Mouse (Mus musculus): ENCODE measurements around the gene Ryr2. TPM values are rescaled to one million over a fixed set of nuclear protein-coding genes. Genes with fewer than 3 reads are reported as not detected.
"Not testable (repeated sequence)": the region's sequence is repeated elsewhere in the genome, so short reads cannot be mapped to it uniquely, and the experiment has no call there.

Ryr2 gene
- total RNA-seq, 2 experiments from 2014 or later, result not detected

DNA sequence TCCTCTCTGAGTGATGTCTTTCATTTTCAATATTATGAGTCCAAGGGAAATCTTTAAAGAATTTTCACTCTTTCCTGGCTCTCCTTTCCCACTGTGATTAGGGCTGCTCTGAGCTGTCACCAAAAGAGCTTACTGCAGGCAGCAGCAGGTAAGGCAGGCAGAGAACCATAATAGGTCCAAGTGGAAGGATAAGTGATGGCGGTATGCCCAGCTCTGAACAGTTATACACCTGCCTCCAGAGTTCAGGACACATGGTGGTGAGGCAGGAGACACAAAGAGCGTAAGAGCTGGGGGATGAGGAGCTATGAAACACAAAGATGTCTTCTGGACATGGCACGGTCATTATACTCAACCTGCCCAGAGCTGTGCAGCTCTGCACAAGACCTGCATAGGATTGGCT lies 215.0 kb downstream of the Ryr2 start:
- ATAC-seq (replicated peaks; ENCODE audit: poor library complexity), result no peak

DNA sequence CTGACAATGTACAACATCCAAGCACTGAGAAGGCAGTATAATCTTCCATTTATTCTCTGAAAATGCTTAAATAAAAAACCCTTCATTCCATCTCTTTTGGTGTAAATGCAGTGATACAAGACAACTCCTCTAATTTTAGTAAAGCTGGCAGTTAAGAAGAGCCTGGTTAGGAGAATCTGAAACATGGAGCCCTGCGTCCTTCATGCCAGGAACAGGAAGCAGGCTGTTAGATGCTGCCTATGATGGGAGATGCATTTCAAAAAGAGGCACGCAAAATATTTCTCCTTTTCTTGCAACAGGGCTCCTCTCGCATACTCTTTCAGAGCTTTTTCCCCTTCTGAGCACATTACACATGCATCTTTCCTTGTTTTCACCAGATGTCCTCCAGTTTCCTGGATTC lies 215.6 kb downstream of the Ryr2 start:
- ATAC-seq (replicated peaks; ENCODE audit: poor library complexity), result no peak

DNA sequence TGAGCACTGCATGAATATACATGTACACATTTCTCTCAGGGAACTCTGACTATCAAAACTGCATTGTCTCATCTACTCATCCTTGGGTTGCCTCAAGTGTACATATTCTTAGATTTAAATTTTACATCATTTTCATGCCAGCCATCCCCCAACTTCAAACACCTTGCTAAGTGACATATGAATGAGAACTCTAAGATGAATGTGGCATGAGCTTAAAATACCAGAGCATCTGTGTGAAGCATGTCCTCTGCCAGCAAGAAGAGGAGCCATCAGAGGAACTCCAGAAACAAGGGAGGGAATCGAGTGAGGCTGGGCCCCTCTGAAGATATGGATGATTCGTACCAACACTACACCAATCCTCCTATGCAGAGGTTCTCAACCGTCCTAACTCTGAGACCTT lies 222.6 kb downstream of the Ryr2 start:
- no peak for ATAC-seq (replicated peaks; ENCODE audit: poor library complexity)

DNA sequence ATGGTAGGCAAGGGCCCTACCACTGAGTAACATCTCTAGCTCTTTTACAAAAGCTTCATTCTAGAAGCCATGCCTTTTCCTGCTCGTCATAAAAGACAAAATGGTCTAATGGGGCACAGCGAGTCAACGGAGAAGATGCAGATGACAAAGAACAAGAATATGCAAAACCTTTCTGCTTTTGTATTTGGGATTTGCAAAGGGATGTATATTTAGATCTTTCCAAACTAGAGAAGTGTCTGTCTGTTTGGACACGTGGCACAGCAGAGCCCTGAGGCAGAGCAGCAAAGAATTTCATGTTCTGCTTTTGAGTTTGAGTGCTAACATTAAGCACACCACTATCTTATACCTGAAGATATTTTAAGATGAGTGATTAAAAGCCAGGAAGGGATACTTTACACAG lies 224.4 kb downstream of the Ryr2 start:
- no peak for ATAC-seq (replicated peaks; ENCODE audit: poor library complexity)

DNA sequence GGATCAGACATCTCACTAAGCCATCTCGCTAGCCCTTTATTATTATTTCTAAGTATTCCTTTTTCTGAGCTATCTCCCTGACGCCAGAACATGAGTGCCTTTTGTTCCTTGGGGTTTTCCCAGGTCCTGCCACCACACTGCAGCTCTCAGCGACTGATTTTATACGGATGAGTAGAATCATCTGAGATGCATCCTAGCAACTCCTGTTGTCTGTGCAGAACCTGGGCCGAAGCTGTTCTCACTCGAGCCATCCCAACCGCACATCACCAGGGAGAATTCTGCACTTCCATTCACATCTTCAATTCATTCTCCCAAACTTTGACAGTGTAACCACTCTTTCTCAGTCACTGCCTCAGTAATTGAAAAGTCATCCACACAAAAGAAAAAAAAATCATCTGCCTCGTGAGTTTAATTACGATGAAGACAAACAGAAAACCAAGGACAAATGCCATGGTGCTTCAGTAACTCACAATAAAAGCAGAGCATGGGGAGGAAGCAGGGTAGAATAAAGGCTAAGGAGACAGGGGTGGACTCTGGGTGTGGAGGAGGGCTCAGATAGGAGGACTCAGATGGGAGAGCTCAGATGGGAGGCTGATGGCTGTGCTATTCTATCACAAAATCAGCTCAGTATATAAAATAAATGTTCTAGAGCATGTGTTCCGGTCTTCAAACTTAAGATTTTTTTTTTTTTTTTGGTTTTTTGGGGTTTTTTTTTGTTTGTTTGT lies 226.1 kb downstream of the Ryr2 start:
- ATAC-seq (replicated peaks; ENCODE audit: poor library complexity), result no peak

DNA sequence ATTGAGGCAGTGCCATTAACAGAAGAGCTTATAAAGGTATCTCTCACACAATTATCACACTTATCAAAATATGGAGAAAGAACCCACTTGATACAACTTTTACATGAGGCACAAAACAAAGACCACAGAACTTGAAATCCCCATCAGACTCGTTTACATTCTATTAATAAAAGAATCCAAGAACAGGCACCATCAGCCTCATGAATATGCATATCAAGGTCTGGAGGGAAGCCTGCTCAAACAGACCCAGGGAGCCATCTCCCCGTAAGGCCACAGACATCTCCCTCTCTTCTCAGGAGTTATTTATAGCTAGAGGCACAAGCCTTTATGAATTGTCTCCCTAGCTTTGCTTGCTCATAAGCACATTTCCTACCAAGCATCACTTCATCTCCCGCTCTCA lies 227.7 kb downstream of the Ryr2 start:
- no peak for ATAC-seq (replicated peaks; ENCODE audit: poor library complexity)

DNA sequence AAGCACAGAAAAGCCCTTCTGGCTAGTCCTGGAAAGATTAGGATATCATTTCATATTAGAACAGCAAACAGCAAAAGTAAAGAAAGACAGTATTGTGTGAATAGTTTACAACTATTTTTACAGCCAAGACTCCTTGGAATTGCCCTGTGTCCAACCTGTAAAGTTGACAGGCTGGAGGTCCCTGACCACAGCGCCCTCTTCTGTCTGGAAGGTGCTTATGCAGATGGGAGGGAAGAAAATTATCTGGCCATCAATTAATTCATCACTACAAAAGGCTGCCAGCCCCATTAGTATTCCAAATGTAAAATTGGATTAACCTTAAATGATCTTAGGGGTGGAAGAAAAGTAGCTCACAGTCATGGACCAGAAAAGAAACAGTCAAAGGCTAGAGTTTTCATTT lies 231.9 kb downstream of the Ryr2 start:
- no peak for ATAC-seq (replicated peaks; ENCODE audit: poor library complexity)

DNA sequence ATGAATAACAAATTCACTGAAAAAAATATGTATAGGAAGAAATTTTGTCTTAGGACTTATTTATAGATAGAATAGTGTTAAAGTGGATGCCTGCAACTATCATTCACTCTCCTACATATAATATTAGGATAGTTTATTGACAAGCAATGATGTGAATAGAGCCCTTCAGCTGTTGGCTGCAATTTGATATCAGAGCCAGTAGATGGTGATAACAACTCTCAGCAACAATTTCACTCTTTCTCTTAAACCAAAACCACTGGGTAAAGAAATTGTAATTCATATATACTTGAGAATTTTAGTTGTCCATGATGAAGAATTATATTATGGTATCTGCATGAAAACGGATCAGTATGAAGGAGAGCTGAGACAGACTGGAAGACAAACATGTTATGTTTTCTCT lies 236.8 kb downstream of the Ryr2 start:
- ATAC-seq (replicated peaks; ENCODE audit: poor library complexity), result no peak

DNA sequence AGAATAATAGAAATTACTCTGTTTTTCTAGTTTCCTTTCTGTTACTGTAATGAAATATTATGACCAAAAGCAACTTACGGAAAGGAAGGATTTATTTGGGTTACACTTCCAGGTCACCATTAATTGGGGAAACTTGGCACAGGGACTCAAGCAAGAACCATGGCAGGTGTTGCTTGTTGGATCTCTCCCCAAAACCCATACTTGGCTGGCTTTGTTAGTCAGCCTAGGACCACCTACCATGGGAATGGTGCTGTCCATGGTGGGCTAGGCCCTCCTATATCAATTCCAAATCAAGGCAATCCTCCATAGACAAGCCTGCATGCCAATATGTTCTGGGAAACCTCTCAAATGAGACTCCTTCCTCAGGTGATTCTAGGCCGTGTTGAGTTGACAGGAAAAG lies 237.3 kb downstream of the Ryr2 start:
- no peak for ATAC-seq (replicated peaks; ENCODE audit: poor library complexity)

DNA sequence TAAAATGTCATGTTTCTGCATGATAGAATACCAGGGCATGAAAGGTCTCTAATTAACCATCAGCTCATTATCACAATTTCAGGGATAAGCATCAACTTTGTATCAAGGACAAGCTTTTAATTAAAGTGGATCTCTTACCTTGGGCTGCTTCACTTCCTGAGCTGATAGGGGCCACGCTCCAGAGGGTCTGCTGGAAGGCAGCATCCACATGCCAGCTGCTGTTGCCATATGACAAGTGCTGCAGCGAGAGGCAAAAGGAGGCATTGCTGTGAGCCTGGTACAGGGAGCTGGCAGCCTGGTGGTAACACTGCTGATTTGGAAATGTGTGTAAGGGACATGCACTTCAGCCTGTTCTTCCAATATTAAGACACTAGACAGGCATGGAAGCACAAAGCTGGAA lies 237.8 kb downstream of the Ryr2 start:
- ATAC-seq (replicated peaks; ENCODE audit: poor library complexity), result no peak

DNA sequence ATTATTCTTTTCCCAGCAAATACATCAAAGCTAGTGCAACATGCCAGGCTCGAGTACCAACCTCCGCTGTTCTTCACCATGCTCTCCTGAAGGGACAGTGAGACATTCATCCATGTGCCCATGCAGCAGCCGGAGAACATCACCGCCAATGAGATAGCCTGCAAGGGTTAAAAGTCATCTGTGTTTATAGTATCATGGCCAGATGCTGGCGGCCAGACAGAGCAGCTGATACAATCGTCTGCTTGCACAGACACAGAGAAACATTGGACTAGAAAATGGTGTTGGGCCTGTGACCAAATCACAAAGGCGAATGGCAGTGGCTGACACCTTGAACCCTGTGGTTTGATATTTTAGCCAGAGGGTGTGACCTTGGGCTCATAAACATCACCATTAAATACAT lies 238.7 kb downstream of the Ryr2 start:
- no peak for ATAC-seq (replicated peaks; ENCODE audit: poor library complexity)

DNA sequence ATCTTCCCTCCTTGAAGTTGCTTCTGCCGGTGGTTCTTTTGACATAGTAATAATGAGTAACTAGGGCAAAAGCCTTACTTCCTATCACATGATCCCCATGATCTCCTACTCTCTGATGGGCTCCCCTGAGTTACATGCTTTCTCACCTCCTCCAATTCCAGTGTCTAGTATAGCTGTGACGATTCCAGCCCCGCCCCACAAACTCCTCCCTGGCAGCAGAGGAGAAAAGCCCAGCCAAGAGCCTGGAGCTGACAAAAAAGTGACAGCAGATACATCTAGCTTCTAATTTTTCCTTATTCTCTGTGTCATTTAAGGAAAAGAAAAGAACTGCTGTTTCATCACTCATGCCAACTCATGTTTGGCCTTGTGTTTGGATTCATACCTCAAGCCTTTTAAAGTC lies 241.5 kb downstream of the Ryr2 start:
- ATAC-seq (replicated peaks; ENCODE audit: poor library complexity), result no peak

DNA sequence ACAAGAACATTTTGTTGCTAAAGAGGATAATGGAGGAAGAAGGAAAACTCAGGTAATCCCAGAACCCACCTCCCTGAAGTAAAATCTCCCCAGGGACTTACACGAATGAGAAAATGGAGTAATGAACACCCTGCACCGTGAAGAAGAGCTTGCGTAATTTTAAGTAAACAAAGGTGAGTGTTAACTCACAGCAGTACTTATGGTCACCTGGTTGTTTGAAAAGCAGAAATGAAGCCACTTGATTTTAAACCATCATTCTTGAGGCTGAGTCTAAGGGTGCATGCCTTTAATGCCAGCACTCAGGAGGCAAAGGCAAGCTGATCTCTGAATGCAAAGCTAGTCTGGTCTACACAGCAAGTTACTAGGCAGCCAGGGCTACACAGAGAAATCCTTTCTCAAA lies 255.1 kb downstream of the Ryr2 start:
- no peak for ATAC-seq (replicated peaks; ENCODE audit: poor library complexity)

DNA sequence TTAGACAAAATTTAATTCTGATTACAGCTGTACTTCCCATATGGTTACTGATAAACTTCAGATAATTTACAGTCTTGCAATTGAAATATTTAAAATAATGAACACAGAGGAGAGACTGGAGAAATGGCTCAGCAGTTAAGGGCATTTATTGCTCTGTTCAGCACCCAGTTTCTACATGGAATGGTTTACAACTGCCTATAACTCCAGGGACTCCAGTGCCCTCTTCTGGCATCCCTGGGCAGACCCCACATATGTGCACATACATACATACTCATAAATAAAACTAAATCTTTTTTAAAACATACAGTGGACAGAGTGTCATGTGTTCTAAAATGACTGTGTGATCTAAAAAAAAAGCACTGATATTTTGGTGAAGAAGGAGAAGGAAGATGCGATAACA lies 262.9 kb downstream of the Ryr2 start:
- no peak for ATAC-seq (replicated peaks; ENCODE audit: poor library complexity)

DNA sequence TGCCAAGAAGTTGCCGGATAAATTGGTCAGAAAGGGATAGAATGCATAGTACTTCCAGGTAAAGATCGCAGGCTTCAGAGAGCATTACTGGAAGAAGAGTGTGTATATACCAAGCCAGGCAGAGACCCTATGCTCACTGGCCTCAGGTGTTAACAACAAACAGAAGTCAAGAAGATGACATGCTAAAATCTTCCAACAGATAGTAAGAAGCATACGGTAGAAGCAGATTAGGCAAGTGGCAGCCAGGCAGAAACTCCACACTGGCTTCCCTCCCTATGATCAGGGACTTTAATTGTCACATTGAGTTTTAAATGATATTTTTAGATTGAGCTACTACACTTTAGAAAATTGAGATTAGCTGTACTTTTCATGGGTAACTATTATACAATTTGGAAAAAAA lies 268.9 kb downstream of the Ryr2 start:
- no peak for ATAC-seq (replicated peaks; ENCODE audit: poor library complexity)

DNA sequence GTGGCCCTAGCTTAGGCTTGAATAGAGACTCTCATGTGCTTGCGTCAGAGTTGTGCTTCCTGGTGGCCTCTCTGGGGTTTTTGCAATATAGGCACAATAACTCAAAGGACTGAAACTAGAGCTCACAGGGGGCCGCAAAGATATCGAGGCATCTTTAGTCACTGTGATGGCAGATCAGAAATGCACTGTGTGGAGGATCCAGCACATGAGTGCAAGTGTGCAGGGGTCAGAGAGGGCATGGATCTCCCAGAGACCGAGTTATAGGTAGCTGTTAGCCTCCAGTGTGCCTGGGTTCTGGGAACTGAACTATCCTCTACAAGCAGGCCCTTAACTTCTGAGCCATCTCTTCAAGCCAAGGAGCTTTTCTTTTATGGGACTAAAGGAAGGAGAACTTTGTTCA lies 269.6 kb downstream of the Ryr2 start:
- ATAC-seq (replicated peaks; ENCODE audit: poor library complexity), result no peak

DNA sequence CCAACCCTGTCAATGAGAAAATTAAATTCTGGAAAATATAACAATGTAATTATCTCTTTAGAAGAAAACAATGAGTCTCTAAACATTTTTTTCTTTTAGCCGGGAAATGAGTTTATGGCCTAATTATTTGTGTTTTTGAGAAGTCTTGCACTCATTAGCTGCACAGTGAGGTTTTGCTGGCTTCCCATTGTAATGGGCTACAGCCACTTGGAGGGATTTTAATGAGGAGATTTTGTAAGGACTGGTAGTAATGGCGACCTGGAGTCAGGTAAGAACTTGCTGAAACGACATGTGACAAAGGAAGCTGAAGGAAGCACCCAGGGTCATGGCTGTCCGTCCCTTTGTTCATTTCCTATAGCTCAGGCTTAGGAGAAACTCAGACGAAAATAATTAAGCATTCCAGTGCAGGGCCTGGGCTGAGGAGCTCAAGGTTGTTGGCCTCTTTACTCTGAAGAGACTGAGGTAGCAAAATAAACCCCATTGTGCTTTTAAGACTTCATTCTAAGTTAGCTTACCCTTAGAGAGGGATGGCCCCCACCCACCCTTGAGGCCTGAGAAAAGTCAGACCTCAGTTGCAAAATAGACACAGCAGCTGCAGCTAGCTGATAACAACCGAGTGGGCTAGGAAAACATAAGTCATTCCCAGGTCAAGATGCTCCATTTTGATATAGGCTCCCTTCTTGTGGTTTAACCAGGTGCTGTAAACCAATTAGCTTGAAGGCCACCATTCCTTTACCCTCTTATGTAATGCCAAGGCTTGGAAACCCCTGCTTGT lies 270.3 kb downstream of the Ryr2 start:
- peak; percentile 31 for ATAC-seq (replicated peaks; ENCODE audit: poor library complexity)

DNA sequence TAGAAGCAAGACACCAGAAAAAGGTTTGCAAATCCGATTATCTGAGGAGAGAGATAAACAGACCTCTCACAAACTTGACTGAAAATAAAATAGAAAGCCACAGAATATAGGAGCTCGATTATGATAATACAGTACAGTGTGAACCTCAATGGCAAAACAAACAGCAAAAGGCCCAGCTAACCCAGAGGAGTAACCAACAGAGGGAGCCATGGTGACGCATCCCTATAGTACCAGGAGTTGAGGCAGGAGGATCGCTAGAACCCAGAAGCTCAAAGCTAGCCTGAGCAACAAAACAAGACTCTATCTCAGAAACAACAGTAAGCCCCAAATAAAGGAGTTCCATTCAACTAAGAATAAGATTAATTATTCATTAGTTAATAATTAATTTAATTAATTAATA lies 275.5 kb downstream of the Ryr2 start:
- no peak for ATAC-seq (replicated peaks; ENCODE audit: poor library complexity)

DNA sequence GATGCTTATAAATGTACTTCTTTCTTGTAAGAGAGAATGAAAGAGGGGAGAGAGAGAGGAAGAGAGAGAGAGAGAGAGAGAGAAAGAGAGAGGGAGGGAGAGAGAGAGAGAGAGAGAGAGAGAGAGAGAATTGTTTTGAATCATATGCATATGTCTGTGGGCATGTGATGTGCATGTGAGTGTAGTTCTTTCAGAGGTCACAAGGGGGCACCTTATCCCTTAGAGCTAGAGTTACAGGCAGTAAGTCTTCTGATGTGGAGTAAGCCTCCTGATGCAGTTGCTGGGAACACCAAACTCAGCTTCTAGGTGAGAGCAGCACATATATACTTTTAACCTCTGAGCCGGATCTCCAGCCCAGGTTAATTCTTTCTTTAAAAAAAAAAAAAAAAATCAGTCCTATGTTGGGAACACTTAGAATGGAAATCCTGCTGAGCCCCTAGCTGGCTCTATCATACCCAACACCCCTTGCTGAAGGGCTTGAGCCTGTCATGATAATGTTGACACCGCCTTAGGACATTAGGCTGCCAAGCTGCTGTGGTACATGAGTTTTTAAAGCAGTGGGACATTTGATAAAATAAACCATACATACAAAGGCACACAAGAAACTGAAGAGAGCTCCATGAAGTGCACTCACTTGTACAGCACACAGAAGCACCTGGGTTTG lies 281.1 kb downstream of the Ryr2 start:
- ATAC-seq (replicated peaks; ENCODE audit: poor library complexity), result 0 out of 2 replicates have a peak, but pooled peaks have one; percentile 31

DNA sequence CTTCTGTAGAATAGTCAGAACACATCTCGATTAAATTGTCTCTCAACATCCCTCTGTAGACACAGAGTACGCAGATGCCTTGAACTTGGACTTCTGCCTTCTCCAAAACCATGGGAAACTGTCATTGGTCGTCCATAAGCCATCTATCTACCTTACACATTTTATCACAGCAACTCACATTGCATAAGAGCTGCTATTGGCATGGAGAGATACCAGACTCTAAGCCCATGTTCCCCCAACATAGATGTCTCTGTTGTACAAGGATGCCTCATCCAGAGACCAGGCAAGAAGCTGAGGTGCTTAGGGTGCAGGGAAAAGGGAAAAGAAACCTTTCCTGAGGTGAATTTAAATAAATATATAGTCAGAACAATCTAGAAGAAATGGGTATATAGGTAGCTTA lies 288.0 kb downstream of the Ryr2 start:
- ATAC-seq (replicated peaks; ENCODE audit: poor library complexity), result no peak

DNA sequence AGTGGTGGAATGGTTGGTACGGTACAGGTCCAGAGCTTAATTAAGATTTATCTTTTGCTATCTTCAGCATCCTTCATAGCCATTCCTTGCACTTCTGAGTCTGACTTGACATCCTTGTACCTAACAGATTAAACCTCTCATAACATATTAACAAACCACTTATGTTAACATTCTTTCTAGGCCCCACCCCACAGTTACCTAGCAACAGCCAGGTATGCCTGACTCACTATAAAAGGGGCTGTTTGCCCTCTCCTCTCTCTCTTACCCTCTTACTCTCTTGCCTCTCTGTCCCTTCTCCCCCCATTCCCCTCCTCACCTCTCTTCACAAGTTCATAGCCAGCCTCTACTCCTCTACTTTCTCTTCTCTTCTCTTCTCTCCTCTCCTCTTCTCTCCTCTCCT lies 297.4 kb downstream of the Ryr2 start:
- ATAC-seq (replicated peaks; ENCODE audit: poor library complexity), result not testable (repeated sequence)

DNA sequence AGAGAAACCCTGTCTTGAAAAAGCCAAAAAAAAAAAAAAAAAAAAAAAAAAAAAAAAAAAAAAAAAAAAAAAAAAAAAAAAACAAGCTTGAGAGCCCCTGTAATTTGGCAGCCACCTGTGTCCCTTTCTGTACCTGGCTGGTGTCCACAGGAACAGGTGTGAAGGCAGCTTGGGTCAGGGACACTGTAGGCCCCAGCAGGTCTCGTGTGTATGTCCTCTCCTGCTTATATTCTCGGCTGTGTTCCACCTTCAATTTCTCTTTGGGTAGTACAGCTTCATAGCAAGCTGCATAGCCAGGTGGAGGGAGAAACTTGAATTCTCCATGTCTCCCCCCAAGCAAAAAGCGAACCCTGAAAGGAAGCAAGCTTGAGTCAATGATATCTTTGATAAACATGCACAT lies 314.2 kb downstream of the Ryr2 start:
- no peak for ATAC-seq (replicated peaks; ENCODE audit: poor library complexity)

Measured in megakaryocyte progenitor cell, adult 5-6 weeks (primary cell).